Mouse (Mus musculus) adipocyte (in vitro differentiated cells): ENCODE measurements around the gene Ppil3.

ENCODE experiments used
- DNase-seq: peaks from one replicate; pipeline ENCODE4 v3.0.0-alpha.2; 2016; ENCODE audit warnings: low spot score

Gene Ppil3

DNA sequence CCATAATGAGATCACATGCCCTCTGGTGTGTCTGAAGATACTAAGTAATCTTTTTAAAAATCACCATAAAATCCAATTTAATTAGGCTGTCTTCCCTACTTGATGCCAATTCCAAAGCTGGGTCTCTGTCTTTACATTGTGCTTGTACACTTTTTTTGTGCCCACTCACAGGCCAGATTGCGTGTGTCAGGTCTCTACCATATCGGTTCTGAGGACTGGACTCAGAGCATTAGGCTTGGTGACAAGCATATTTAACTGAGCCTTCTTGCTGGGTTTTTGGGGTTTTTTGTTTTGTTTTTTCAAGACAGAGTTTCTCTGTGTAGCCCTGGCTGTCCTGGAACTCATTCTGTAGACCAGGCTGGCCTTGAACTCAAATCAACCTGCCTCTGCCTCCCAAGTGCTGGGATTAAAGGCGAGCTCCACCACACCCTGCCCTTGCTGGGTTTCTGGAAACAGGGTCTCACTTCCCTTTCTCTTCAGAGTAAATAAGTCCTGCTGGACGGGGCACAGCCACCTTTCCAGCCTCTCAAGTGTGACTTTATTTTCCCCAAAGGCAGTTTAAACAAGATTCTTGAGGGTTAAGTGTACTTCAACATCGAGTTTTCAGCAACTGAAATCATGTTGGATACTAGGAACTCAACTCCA lies 35.6 kb downstream of the Ppil3 start:
- no peak for DNase-seq

DNA sequence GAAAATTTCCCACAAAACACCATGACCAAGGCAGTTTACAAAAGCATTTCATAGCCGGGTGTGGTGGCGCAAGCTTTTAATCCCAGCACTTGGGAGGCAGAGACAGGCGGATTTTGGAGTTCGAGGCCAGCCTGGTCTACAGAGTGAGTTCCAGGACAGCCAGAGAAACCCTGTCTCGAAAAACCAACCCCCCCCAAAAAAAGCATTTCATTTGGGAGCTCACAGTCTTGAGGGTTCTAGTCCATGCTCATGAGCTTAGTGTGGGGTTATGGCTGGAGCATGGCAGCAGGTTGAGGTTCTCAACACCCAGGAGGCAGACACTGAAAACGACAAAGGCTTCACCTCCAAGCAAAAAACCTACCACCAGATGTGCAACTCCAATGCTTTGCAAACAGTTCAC lies 37.1 kb downstream of the Ppil3 start:
- no peak for DNase-seq

DNA sequence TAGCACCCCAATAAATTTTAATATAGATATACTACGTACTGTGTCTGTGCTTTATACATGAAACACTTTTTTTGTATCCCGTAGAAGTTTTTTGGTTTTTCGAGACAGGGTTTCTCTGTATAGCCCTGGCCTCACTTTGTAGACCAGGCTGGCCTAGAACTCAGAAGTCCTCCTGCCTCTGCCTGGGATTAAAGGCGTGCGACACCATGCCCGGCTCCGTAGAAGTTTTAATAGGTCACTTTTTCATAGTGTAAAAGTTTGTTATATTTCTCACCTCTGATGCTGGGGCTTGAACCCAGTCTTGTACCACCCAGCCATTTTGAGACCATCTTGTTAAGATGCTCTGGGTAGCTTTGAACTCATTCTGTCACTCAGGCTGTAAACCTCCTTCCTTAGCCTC lies 38.0 kb downstream of the Ppil3 start:
- no peak for DNase-seq

DNA sequence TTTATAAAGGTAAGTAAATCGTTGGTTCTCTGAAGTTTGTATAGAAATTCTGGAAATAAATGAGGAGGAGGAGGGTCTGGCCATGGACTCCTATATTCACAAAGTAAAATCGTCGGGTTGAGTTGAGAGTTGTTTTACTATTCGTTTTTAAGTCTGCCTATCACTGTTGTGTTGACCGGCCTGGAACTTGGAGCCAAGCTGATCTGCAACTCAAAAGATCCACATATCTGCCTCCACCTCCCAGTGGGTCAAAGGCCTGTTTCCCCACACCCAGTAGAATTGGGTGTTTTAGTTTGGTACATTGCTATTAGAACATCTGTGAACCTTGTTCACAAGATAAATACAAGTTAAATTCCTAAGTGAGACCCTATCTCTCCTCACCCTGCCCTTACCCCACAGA lies 41.5 kb downstream of the Ppil3 start:
- no peak for DNase-seq

DNA sequence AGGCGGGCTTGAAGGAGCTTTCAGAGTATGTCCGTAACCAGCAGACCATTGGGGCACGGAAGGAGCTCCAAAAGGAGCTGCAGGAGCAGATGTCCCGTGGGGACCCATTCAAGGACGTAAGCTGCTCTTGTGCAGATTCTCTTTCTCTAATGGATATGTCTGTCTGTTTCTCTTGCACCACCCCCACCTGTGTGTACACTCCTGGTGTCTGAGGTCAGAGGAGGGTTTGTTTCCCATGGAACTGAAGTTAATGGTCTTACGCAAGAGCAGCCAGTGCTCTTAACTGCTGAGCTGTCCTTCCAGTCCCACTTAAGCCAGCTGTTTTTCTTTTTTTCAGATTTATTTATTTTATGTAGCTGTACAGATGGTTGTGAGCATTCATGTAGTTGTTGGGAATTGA lies 43.9 kb downstream of the Ppil3 start:
- DNase-seq, result no peak

DNA sequence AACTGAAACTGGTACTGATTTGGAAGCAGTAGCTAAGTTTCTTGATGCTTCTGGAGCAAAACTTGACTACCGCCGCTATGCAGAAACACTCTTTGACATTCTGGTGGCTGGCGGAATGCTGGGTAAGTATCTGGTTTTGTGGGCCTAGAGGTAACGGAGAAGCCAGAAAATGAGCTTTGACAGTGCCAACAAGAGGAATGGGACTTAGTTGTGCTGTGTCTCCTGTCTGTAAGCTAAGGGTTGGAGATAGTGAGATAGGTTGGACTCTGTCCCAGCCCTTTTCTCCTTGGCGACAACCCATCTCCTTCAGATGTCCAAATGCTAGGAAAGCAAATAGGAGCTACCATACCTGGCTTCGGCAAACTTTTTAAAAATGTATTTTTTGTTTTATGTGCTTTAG lies 47.6 kb downstream of the Ppil3 start:
- no peak for DNase-seq

DNA sequence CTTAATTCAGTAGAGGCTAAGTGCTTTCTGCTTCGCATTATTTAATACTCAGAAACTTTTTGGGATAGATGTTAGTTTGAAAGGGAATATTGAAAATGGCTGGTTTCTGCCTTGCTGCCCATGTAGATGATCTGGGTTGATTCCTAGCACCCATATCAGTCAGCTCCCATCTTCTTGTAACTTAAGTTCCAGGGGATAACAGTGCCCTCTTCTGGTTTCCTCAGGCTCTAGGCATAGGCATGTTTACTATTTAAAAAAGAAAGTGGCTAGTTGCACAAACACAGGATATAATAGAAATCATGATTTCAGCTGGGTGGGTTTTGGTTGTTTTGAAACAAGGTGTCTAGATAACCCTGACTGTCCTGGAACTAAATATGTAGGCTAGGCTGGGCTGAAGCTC lies 49.1 kb downstream of the Ppil3 start:
- DNase-seq, result peak; percentile 45

DNA sequence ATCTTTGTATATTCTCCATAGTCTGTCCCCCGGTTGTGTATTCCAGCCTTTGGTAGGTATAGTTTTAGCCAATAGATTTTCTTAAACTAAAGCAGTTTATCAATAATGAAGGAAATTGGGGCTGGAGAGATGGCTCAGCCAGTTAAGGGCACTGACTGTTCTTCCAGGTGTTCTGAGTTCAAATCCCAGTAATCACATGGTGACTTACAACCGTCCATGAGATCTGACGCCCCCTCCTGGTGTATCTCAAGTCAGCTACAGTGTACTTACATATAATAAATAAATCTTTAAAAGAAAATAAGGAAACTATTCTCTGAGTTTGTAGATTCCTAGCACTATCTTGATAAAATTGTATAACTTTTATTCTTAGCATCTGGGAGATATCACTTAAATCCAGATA lies 49.9 kb downstream of the Ppil3 start:
- DNase-seq, result no peak

DNA sequence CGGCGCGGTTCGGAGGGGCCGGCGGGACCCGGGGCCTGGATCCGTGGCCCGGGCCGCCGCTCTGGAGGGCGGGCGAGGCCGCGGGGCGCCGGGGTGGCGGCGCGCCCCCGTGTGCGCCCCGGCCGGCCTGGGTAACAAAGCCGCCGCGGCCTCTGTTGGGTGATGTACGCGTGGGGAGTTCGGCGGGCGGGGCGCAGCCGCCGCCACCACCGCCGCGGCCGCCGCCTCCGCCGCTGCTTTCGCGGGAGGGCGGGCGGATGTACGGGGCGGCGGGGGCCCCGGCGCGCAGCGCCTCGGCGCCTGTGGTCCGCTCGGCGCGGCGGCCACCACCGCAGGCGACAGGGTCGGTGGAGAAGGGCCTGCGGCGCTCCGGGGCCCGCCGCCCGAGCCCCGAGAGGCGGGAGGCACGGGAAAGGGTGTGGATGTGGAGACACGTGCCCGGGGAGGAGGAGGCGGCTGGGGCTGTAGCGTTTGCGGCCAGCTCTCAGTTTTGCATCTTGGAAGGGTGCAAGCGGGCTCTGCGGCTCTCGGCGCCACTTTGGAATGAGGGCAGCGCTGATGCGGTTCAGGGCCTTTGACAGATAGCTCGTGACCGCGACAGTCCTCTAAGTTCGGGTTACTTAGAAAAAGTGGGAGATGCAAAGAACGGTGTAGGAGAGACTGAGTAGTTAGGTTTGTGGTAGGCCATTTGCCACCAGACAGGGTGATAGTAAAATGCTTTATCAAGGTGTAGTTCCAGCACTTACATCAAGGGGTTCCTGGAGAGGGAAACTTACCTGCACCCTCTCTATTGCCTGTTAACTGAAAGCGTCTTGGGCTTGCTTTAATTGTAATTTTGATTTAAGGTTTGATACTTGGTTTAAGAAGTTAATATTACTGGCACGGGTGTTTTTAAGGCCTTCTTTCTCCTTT lies 51.7 kb downstream of the Ppil3 start:
- DNase-seq, result peak; percentile 46

DNA sequence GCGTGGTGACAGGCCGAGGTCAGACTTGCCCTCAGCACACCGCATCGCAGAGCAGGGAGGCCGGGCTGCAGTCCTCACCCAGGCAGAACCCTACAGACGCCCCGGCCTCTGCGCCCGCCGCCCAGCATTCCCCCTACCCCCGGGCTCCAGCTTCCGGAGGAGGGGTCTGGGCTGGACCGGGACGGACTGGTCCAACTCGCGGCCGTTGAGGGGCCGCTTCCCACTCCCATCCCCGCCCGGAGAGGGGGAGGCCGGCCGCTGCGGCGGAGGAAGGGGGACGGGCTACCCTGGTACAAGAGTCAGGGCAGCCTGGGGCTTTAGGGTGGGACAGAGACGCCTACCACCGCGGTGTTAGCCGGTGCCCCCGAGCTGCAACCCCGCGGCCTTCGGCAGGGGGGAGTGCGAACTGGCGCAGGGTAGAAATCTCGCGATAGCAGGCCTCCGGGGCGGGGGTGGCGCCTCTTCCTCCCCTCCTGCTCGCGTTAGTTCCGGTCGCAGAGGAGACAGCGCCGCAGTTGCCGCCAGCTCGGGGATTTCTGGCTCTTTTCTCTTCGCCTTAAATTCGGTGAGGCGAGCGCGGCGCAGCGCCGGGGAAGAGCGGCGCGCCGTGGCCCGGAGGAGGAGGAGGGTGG lies 52.5 kb downstream of the Ppil3 start, which contains the start of gene Bzw1:
Gene Bzw1 (plus strand): TSS at position 247 of the 632 bp plus-strand sequence.
- DNase-seq, result peak; percentile 92

DNA sequence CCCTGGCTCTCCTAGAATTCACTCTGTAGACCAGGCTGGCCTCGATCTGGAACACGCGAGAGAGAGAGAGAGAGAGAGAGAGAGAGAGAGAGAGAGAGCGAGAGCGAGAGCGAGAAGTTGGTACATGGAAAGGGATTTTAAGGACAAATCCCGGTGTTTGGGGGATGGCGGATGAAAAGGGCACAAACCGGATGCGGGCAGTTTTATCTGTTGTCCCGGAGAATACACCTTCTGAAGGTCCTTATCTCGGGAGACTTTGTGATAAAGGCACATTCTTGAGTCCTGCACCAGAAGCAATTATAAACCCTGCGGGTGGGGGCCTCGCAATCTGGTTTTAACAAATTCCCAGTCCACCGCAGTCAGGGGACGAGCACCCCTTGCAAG lies 53.0 kb downstream of the Ppil3 start:
- DNase-seq, result peak; percentile 60

DNA sequence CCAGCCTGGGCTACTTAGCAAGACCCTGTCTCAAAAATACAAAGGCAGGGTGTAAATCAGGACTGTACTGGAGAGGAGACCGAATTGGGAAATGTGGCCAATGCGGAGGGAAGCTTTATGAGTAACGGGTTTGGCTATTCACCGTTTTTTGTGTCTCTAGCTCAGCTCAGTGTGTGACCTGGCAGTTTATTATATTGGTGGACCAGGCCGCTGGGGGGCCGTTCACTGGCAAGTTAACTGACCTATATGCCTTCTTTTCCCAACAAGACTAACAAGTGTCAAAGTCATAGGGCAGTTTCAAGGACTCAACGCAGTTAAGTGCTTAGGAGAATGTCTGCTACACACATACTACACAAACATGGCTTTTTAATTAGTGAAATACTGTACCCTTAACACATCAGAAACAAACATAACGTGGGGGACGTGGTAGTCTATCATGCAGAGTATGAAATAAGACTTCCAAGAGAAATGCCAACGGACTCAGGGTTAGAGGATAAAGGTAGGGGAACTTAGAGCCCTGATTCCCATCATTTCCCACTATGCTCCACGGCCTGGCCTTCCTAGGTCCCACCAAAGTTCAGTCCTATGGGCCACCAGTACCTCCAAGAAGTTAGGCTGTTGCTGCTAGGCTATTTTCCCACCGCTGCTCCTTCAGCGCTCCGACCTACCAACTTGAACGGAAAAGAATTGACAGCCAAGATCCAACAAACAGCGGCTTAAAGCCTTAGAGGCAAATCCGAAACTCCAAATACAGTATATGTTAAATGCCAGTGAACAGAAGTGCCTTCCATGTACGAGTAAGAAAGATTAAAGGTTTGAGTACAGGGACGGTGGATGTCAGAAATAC lies 53.6 kb downstream of the Ppil3 start:
- peak; percentile 41 for DNase-seq

DNA sequence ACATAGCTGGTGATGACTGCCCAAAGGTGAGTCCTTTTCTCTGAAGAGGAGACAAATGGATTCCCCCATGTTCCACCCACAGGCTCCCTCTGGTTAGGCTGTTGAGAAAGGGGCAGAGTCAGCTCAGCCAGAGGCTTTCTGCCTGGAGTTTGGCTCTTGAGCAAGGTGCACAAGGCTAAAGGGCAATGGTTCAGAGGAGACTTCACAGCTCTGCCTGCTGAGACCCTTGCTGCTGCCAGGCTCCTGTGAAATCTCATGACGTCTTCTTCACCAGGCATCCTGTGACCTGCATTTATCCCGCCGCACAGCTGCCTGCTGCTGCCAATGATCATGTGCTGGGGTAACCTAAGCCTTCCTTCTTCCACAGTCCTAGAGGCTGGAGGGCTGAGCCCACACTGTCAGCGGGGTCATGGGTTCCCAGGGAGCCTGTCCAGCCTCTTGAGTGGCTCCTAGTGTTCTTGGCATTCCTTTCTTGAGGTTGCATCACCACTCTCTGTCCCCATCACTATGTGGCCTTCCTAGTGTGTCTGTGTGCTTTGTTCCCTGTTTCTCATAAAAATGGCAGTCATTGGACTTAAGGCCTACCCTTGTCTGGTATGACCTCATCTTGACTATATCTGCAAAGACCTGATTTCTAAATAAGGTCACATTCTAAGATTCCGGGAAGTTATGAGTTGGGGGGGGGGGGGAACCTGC lies 62.6 kb downstream of the Ppil3 start:
- peak; percentile 94 for DNase-seq
